Mouse (Mus musculus): ENCODE measurements at regions not wholly inside any gene's neighbourhood (a gene's known extent, or its start where the extent isn't known, plus 50 kb on each side); places are given as distances from the start of the nearest gene placed in this dataset.
A peak's percentile ranks its signal among the peaks of the same experiment; 100 is the strongest.
"Not testable (repeated sequence)": the region's sequence is repeated elsewhere in the genome, so short reads cannot be mapped to it uniquely, and the experiment has no call there.

- peak; percentile 95 for ATAC-seq (ENCODE audit: insufficient number of reproducible peaks, low FRiP score, low TSS enrichment)
These were observed 1711.7 kb downstream of the Pla2g4a start for GRCm38 (mm10) chr1:148249376-148249775.

GRCm38 (mm10) chr1:148246661-148247060 lies 1714.4 kb downstream of the Pla2g4a start:
- peak; percentile 56 for ATAC-seq (ENCODE audit: insufficient number of reproducible peaks, low FRiP score, low TSS enrichment)

- not testable (repeated sequence) for ATAC-seq (ENCODE audit: insufficient number of reproducible peaks, low FRiP score, low TSS enrichment)
These were observed 1732.8 kb downstream of the Brinp3 start for GRCm38 (mm10) chr1:148227396-148227795.
